Mouse (Mus musculus) MEL (cell line): ENCODE measurements around the gene Pxylp1.

Source experiments
- CTCF ChIP-seq, 3 experiments: IDR thresholded peaks in 2 of 3; conservative IDR thresholded peaks in 1 of 3; 2 replicates each; pipeline ENCODE4 v1.5.1; 2011 to 2012; ENCODE audit warnings: low read length in 3 of 3, low read depth in 2 of 3, mild to moderate bottlenecking in 2 of 3, improper control_type of control experiment in 1 of 3, inconsistent platforms in 1 of 3, mixed read lengths in 1 of 3, moderate library complexity in 1 of 3; ENCODE audit not compliant: control insufficient read depth in 1 of 3, insufficient read depth in 1 of 3, poor library complexity in 1 of 3, severe bottlenecking in 1 of 3
- E2F4 ChIP-seq: IDR thresholded peaks from 2 replicates; pipeline ENCODE4 v1.6.1; 2011; ENCODE audit warnings: low read depth, low read length, improper control_type of control experiment, borderline replicate concordance
- ELF1 ChIP-seq: IDR thresholded peaks from 2 replicates; pipeline ENCODE4 v1.6.1; 2014; ENCODE audit warnings: low read depth, mild to moderate bottlenecking, inconsistent platforms, low read length, improper control_type of control experiment, moderate library complexity
- EP300 ChIP-seq, 2 experiments: IDR thresholded peaks; 2 replicates each; pipeline ENCODE4 v1.6.1; 2011; ENCODE audit warnings: improper control_type of control experiment in 2 of 2, low read length in 2 of 2, low read depth in 1 of 2, mild to moderate bottlenecking in 1 of 2
- ETS1 ChIP-seq: IDR thresholded peaks from 2 replicates; pipeline ENCODE4 v1.6.1; 2012; ENCODE audit warnings: low read depth, mild to moderate bottlenecking, inconsistent platforms, low read length, improper control_type of control experiment, moderate library complexity
- GABPA ChIP-seq: IDR thresholded peaks from 2 replicates; pipeline ENCODE4 v1.6.1; 2012; ENCODE audit warnings: low read depth, mild to moderate bottlenecking, inconsistent platforms, low read length, improper control_type of control experiment, moderate library complexity
- HCFC1 ChIP-seq: IDR thresholded peaks from 2 replicates; pipeline ENCODE4 v1.6.1; 2012; ENCODE audit warnings: low read depth, mild to moderate bottlenecking, inconsistent platforms, low read length, improper control_type of control experiment, moderate library complexity
- MAFK ChIP-seq: IDR thresholded peaks from 2 replicates; pipeline ENCODE4 v1.6.1; 2011; ENCODE audit warnings: low read depth, mild to moderate bottlenecking, low read length, improper control_type of control experiment, borderline replicate concordance
- MAZ ChIP-seq: IDR thresholded peaks from 2 replicates; pipeline ENCODE4 v1.6.1; 2012; ENCODE audit warnings: low read depth, mild to moderate bottlenecking, inconsistent platforms, low read length, improper control_type of control experiment
- MYC ChIP-seq: IDR thresholded peaks from 2 replicates; pipeline ENCODE4 v1.6.1; 2011; ENCODE audit warnings: low read depth, mild to moderate bottlenecking, low read length, improper control_type of control experiment, moderate library complexity
- POLR2A ChIP-seq, 2 experiments: IDR thresholded peaks; 2 replicates each; pipeline ENCODE4 v1.6.1; 2011 to 2012; ENCODE audit warnings: low read length in 2 of 2, mild to moderate bottlenecking in 2 of 2, control low read depth in 1 of 2, improper control_type of control experiment in 1 of 2, low read depth in 1 of 2, moderate library complexity in 1 of 2; ENCODE audit not compliant: control insufficient read depth in 1 of 2, insufficient read depth in 1 of 2, poor library complexity in 1 of 2
- TCF12 ChIP-seq: IDR thresholded peaks from 2 replicates; pipeline ENCODE4 v1.6.1; 2014; ENCODE audit warnings: low read depth, mild to moderate bottlenecking, inconsistent platforms, low read length, improper control_type of control experiment, moderate library complexity
- ZC3H11A ChIP-seq: IDR thresholded peaks from 2 replicates; pipeline ENCODE4 v1.6.1; 2012; ENCODE audit warnings: low read depth, mild to moderate bottlenecking, inconsistent platforms, low read length, improper control_type of control experiment
- ZMIZ1 ChIP-seq: IDR thresholded peaks from 2 replicates; pipeline ENCODE4 v1.6.1; 2012; ENCODE audit warnings: low read depth, mild to moderate bottlenecking, inconsistent platforms, low read length, improper control_type of control experiment, moderate library complexity

- TF ChIP-seq CTCF (IDR thresholded peaks at IDR 0.05 in 2 of 3, conservative IDR thresholded peaks at IDR 0.05 in 1 of 3; ENCODE audit: control insufficient read depth in 1 of 3, insufficient read depth in 1 of 3, low read depth in 2 of 3, low read length in 3 of 3, poor library complexity in 1 of 3, severe bottlenecking in 1 of 3) (no peak), MAZ (no peak), MYC (no peak), ZC3H11A (no peak), TCF12 (no peak), EP300 (IDR thresholded peaks at IDR 0.05; ENCODE audit: low read depth in 1 of 2, low read length in 2 of 2) (no peak), HCFC1 (no peak), ELF1 (no peak), E2F4 (no peak), GABPA (no peak), MAFK (no peak), ZMIZ1 (no peak), ETS1 (no peak), POLR2A (IDR thresholded peaks at IDR 0.05; ENCODE audit: control insufficient read depth in 1 of 2, insufficient read depth in 1 of 2, low read depth in 1 of 2, low read length in 2 of 2, poor library complexity in 1 of 2) (no peak)
Measured at GRCm38 (mm10) chr9:96899004-96899403, 6.5 kb upstream of the Pxylp1 start.
